Mouse (Mus musculus) cerebellum, adult 11-12 months (tissue): Measurements from ENCODE around the gene Myt1.
"Not testable (repeated sequence)": the region's sequence is repeated elsewhere in the genome, so short reads cannot be mapped to it uniquely, and the experiment has no call there.

ENCODE experiments used
- DNase-seq: peaks from one replicate; pipeline ENCODE4 v3.0.0; 2022

The Myt1 gene

DNA sequence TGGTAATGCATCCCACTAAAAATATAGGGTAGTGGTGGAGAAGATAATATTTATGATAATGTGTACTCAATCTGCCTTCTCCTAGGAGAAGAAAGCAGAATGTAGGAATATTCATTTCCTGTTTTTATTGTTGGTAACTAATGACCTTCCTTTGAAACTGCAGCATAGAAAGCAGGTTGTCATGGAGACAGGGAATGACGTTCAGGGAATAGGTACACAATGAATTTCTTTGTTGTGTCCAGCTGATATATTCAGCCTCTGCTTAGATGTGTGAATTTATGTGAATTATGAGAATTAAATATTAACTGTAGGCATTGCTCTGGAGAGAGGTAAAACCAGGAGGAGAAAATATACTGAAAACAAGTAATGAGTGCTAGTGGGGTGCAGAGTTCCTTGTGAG, 18.3 kb downstream of the Myt1 start:
- no peak for DNase-seq

DNA sequence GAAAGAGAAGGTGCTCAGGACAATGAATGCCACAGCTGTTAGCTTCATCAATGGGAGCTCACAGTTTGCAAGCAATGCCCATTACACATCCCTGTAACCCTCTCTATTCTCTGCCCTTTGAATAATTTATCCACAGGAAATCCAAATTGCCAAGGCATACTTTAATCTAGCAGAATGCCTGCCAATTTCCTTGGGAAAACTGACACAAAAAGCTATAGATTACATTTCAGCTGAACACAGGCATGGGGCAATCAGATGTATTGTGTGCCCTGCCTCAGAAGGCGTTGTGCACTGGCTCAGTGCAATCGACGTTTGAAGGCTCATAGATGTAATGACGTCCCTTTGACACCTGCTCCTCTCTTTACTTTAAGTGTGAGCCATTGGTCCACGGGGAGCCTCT, 24.7 kb downstream of the Myt1 start:
- no peak for DNase-seq

DNA sequence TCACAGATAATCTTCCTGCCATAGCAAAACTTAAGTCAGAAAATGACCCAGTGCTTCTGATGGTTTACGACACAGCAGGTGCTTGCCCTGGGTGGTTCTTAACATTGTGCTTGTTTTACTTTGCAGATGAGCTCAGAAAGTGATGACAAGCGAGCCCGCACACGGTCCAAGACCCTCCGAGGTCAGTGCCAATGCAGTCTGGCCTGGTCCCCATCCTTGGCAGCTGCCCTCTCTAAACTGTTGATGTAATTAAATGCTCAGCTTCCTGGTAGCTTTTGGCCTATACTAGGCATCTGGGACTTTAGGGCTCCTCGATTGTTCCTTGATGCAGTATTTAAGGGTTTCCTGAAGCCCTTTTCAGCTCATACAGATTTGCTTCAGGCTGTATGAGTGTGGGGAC, 26.3 kb downstream of the Myt1 start:
- DNase-seq, result no peak

DNA sequence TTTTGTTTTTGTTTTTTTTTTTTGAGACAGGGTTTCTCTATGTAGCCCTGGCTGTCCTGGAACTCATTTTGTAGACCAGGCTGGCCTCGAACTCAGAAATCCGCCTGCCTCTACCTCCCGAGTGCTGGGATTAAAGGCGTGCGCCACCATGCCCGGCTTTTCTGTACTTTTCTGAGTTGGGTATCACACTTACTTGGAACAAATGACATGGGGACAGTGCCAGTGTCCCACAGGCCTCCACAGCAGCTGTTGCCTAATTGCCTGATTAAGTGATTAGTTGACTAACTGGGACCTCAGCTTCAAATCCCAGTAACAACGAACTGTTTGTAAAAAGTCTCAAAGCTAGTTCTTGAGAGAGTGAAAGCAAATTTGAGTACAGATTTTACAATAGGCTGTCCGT, 30.1 kb downstream of the Myt1 start:
- not testable (repeated sequence) for DNase-seq

DNA sequence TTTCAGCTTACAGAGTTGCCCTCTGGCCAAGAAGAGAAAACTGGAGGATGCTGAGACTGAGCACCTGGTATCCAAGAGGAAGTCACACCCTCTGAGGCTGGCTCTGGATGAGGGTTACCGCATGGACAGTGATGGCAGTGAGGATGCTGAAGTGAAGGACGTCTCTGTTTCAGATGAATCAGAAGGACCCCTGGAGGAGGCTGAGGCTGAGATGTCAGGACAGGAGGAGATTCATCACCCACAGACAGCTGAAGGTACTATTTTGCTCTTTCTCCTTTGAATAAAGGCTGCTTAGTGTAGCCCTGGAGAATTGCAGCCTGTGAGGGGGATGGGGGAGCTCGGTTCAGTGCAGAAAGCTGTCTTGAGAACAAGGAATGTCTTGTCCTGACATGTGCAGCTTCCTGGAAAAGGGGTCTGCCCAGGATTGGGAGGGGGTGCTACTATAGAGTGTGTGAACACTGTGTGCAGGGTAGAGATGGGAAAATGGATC, 32.6 kb downstream of the Myt1 start:
- DNase-seq, result peak; percentile 48

DNA sequence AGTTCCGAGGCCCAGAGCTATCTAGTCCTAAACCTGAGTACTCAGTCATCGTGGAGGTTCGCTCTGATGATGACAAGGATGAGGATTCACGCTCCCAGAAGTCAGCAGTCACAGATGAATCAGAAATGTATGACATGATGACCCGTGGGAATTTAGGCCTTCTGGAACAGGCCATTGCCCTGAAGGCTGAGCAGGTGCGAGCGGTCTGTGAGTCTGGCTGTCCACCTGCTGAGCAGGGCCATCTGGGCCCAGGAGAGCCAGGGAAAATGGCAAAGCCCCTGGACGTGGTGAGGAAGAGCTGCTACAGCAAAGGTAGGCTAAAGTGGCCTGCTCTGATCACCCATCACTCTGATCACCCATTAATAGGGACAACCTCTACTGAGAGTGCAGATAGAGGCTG, 34.5 kb downstream of the Myt1 start:
- DNase-seq, result peak; percentile 89

DNA sequence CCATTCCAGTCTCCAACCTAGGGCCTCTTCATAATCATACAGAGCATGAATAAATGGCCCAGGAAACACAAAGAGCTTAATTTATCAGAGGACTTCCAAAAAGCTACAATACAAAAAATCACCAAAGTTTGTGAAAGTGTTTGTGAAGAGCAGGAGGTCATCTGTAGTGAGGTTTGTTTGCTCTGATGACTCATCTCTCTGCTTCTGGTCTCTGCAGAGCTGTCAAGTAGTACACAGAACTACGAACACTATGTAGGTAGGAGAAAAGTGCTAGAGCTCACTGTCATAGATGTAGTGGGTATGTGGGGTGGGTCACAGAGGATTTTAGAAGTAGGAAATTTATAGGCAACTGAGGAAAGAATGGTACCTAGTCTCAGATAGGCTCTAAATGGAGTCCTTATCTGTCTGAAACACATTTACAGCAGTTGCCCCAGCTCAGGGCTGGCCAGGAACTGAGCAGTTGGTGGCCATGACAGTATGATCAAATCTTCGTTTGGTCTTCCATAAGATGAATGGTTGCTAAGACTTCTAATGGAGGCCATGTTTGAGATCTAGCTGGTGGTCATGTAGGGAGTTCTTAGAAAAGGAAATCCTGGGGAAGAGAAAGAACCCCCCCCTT, 66.0 kb downstream of the Myt1 start:
- no peak for DNase-seq

DNA sequence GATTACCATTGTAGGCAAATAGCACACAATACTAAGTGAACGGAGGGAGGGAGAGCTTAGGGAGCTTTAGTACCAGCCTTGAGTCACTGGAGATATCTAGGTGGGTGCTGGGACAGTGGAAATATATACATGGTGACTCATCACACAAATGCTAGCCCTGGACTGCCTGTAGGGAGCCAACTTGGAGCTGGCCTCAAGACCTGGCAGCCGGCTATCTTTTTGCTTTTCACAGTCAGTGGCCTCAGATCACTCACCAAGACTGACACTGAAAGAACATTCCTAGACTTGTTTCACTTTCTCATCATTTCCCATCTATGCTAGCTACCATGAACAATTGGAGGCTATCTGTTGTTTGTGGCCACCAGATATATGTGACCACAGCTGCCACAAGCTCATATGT, 69.6 kb downstream of the Myt1 start:
- peak; percentile 23 for DNase-seq

DNA sequence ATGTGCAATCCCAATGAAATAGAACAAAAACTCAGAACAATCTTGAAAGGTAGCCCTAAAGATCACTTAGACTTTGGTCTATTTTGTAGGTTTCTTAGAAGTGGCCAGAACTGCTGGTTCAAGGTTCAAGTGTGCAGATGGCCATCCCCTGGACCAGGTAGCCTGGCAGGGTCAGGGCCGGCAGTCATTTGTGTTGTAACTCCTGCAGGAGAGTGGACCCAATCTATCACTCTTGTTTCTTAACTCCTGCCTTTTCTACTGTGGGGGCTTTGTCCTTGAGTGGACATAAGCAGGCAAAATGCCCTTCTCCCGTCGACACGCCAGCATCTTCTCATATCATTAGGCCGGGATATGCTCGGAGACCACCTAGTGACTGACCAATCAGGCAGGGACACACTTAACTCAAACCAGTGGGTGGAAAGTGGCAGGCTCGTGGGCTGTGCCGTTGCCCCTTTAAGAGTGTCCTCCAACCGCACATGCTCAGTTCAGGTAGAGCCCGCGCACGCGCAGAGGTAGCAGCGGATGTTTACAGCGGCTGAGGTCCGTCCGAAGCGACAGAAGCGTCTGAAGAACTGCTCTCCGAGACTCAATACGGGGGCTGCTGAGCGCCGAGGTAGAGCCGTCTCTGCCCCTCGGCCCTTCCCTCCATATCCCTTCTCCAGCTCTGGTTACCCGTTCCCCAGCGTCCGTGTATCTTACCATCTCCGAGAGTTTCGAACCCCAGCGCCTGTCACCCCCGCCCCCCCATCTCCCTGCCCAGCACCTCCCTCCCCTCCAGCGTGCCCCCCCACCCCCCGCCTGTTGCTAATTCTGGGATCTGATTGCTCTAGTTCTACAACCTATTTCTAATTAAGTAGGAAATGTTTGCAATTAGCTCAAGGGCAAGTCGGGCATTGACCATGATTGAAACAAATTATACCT, 74.5 kb downstream of the Myt1 start, which contains the start of gene Pcmtd2:
Gene Pcmtd2 (plus strand): TSS at position 483 of the 921 bp plus-strand sequence.
- DNase-seq, result peak; percentile 92

DNA sequence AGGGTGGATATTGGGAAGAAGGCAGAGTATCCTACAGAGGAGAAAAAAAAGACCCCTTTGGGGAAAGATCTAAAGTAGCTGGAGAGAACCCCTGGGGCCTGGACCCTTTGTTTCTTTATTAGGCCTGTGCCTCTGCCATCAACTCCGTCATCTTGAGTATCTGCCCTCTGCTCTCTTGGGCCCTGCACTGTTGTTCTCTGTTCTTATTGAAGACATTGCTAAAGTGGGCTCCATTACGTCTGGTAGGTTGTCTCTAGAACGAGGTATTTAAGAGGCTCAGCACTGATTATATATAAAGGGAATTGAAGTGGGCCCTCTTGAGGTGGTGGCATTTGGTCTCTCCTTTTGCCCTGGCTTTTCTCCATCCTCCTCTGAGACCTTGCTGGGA, 75.2 kb downstream of the Myt1 start:
- peak; percentile 25 for DNase-seq

DNA sequence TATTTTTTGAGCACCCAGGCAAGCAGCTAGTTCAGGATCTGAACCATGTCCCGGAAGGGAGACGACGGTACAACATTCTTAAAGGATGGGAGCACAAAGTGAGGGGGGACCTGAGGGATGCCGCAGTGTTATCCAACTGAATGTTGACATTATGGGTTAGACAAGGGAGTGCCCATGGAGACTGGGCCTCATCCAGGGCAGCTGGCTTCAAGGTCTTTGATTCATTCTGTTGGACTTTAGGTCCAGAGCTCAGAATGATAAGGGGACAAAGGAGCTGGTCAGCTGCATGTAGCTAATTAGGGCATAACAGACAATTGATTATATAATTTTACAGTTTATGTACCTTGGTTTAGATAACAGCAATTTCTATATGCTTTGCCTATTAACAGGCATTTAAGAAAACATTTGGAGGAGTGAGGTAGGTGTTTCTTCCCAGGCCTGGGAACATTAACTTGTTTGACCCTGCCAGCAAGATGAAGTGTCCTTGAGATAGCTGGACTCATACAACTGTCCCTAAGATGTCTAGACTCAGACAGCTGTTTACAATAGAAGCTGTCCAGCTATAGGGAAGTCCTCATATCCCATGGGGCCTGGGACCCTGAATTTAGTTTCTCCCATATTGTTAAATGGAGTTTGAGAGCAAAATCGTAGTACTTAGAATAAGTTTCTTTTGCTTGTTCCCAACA, 82.7 kb downstream of the Myt1 start:
- no peak for DNase-seq

DNA sequence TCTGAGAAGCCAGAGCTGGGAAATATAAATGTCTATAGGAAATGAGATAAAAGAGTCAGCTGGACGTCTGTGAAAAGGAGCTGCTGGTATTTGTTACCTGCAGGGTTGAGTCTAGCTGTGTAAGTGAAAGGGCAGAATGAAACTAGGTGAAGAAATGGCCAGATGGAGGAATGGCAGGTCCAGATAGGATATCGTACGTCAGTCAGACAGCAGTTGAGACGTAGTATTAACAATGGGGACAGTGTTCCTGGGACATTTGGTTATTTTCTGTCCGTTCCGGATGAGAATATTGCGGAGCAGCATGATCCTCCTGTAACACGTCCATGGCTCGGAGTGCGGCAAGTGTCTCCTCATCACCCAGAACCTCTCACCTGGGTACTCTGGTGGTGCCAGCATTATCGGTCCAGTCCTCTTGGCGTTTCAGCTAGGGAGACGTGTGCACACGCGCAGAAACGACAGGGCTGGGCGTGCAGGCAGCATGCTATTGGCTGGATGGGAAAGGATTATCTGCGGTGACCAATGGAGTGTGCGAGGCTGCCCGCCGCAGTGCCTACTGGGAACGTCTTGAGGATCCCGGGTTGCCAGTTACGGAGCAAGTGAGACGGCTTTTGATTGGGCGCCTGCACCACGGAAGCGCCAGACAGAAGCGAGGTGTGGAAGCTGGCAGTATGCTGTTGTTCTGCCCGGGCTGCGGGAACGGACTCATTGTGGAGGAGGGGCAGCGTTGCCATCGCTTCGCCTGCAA, 100.8 kb downstream of the Myt1 start, which contains the start of gene Polr3k:
Gene Polr3k (plus strand): TSS at position 547 of the 745 bp plus-strand sequence.
- peak; percentile 97 for DNase-seq

DNA sequence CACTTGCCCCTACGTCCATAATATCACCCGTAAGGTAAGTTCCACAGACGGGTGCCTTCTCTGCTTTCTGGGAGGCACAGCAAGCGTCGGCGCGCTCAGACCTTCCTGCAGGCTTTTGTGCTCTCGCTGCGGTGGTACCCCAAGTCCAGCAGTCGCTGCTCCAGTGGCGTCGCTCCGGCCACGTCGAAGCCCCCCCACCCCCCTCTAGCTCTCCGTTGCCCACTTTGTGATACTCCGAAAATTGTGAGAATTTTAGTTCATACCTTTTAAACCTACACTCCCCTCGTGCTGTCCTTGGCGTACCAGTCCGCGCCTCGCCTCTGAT, 101.4 kb downstream of the Myt1 start:
- no peak for DNase-seq

DNA sequence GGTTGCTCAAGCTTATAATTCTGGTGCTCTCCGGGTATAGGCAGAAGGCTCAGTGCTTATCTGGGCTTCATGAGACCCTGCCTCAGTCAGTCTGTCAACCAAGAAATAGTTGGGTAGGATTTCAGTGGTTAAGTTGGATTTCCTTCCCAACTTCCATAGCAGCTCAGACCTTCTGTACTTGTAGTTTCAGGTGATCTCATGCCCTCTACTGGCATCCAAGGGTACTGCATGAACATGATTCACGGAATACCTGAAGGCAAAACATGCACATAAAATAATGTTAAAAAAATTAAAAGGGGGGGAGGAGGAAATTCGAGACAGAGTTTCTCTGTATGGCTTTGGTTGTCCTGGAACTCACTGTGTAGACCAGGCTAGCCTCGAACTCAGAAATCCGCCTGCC, 103.8 kb downstream of the Myt1 start:
- peak; percentile 65 for DNase-seq

DNA sequence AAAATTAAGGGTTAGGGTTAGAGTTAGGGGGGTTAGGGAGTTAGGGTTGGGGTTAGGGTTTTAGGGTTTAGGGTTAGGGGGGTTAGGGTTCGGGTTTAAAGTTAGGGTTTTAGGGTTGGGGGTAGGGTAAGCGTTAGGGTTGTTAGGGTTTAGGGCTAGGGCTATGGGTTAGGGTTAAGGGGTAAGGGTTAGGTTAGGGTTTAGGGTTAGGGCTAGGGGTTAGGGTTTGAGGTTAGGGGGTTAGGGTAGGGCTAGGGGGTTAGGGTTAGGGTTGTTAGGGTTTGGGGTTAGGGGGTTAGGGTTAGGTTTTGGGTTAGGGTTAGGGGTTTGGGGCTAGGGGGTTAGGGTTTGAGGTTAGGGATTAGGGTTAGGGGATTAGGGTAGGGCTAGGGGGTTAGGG, 107.9 kb downstream of the Myt1 start:
- DNase-seq, result no peak
